Mouse (Mus musculus): ENCODE measurements around the gene Gm20388. TPM values are rescaled to one million over a fixed set of nuclear protein-coding genes. Genes with fewer than 3 reads are reported as not detected.

Gene Gm20388
- total RNA-seq, 1 experiment, result 27.0 TPM

DNA sequence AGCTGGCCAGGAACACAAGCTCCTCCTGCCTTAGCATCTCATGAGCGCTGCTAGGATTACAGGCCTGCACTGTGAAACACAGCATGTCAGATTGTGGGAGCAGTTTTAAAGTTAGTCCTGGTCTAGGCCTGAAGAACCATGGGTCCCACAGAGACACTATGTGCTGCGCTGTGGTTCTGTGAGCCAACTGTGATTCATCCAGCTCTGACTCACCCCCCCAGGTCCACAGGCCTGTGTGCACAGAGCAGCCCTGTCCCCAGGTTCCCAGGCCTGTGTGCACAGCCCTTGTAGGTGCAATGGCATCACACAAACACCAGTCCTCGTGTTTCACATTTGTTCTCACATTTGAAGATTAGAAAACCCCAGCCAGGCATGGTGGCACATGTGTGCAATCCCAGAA, 4420.5 kb downstream of the Gm20388 start:
- TF ChIP-seq ZNF384 (IDR thresholded peaks at IDR 0.05; ENCODE audit: low read depth, low read length) (no peak), ZC3H11A (IDR thresholded peaks at IDR 0.05; ENCODE audit: borderline replicate concordance, low read depth, low read length) (no peak), HCFC1 (IDR thresholded peaks at IDR 0.05; ENCODE audit: borderline replicate concordance, insufficient read depth, low read length) (no peak), MAFK (IDR thresholded peaks at IDR 0.05; ENCODE audit: insufficient read depth, low read depth, low read length) (no peak)
- Histone ChIP-seq H3K9ac (ENCODE audit: insufficient read depth, low read depth, low read length, poor library complexity, severe bottlenecking) (no peak overlapping the region), H3K4me3 (ENCODE audit: insufficient read depth in 1 of 2, low read depth in 1 of 2, low read length in 2 of 2, poor library complexity in 1 of 2, severe bottlenecking in 1 of 2) (no peak overlapping the region), H3K9me3 (ENCODE audit: control insufficient read depth, insufficient read depth, low read depth, low read length) (no peaks in the 10 kb centered on the region), H3K36me3 (ENCODE audit: control insufficient read depth, insufficient read depth, low read length, poor library complexity, severe bottlenecking) (peaks cover 25% of the 10 kb centered on the region; the same call in 1 of the 2 replicates), H3K27ac (ENCODE audit: insufficient read depth, low read depth, low read length, poor library complexity, severe bottlenecking) (no peak overlapping the region), H3K4me1 (ENCODE audit: control insufficient read depth in 2 of 2, insufficient read depth in 2 of 2, low read length in 2 of 2, poor library complexity in 1 of 2) (0 out of 4 replicates have a peak, but pooled peaks cover 0 to 2% of the 10 kb centered on the region in 2 experiments)
- no peak for DNase-seq (ENCODE audit: low read depth, low spot score)
- in situ Hi-C loops (cut with MboI; ENCODE audit: low sequenced_read_pairs in 2 of 2, unreplicated experiment in 2 of 2), result no loop called here

- peaks cover 25% of the 10 kb centered on the region; the same call in 1 of the 2 replicates for H3K36me3 ChIP-seq (ENCODE audit: control insufficient read depth, insufficient read depth, low read length, poor library complexity, severe bottlenecking)
- TF ChIP-seq MAFK (IDR thresholded peaks at IDR 0.05; ENCODE audit: insufficient read depth, low read depth, low read length) (no peak), ZNF384 (IDR thresholded peaks at IDR 0.05; ENCODE audit: low read depth, low read length) (no peak), HCFC1 (IDR thresholded peaks at IDR 0.05; ENCODE audit: borderline replicate concordance, insufficient read depth, low read length) (no peak), CHD2 (IDR thresholded peaks at IDR 0.05; ENCODE audit: low read depth, low read length) (no peak), ZC3H11A (IDR thresholded peaks at IDR 0.05; ENCODE audit: borderline replicate concordance, low read depth, low read length) (no peak)
- in situ Hi-C loops (cut with MboI; ENCODE audit: low sequenced_read_pairs in 2 of 2, unreplicated experiment in 2 of 2), result no loop called here
- no peak overlapping the region for H3K27ac ChIP-seq (ENCODE audit: insufficient read depth, low read depth, low read length, poor library complexity, severe bottlenecking)
- DNase-seq (ENCODE audit: low read depth, low spot score), result no peak
- no peak overlapping the region for H3K9ac ChIP-seq (ENCODE audit: insufficient read depth, low read depth, low read length, poor library complexity, severe bottlenecking)
- H3K9me3 ChIP-seq (ENCODE audit: control insufficient read depth, insufficient read depth, low read depth, low read length), result no peaks in the 10 kb centered on the region
- no peak overlapping the region for H3K4me3 ChIP-seq (ENCODE audit: insufficient read depth in 1 of 2, low read depth in 1 of 2, low read length in 2 of 2, poor library complexity in 1 of 2, severe bottlenecking in 1 of 2)
- 0 out of 4 replicates have a peak, but pooled peaks cover 0 to 2% of the 10 kb centered on the region in 2 experiments for H3K4me1 ChIP-seq (ENCODE audit: control insufficient read depth in 2 of 2, insufficient read depth in 2 of 2, low read length in 2 of 2, poor library complexity in 1 of 2)
Observed at GRCm38 (mm10) chr8:124331706-124332105, 4421.1 kb downstream of the Gm20388 start.

DNA sequence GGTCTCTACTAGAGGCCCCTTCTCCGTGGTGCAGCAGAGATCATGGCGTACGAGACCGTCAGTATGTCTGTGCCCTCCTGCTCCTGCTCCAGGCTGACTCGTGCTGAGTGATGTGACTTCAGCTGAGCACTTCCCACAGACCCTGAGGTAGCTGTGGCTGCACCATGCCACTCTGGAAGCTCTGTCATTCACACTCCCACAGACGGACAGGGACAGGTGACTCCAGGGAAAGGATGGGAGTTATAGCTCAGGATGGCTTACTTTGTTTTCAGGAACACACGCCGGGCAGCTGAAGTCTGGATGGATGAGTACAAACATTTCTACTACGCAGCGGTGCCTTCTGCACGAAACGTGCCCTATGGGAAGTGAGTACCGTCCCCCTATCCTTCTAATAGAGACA, 4425.7 kb downstream of the Gm20388 start:
- Histone ChIP-seq H3K4me1 (ENCODE audit: control insufficient read depth in 2 of 2, insufficient read depth in 2 of 2, low read length in 2 of 2, poor library complexity in 1 of 2) (no peaks in the 10 kb centered on the region), H3K4me3 (ENCODE audit: insufficient read depth in 1 of 2, low read depth in 1 of 2, low read length in 2 of 2, poor library complexity in 1 of 2, severe bottlenecking in 1 of 2) (no peak overlapping the region), H3K9me3 (ENCODE audit: control insufficient read depth, insufficient read depth, low read depth, low read length) (no peaks in the 10 kb centered on the region), H3K36me3 (ENCODE audit: control insufficient read depth, insufficient read depth, low read length, poor library complexity, severe bottlenecking) (peaks cover 38% of the 10 kb centered on the region; the same call in 1 of the 2 replicates), H3K9ac (ENCODE audit: insufficient read depth, low read depth, low read length, poor library complexity, severe bottlenecking) (no peak overlapping the region), H3K27ac (ENCODE audit: insufficient read depth, low read depth, low read length, poor library complexity, severe bottlenecking) (no peak overlapping the region; the same call in 1 of the 2 replicates)
- TF ChIP-seq ZNF384 (IDR thresholded peaks at IDR 0.05; ENCODE audit: low read depth, low read length) (no peak), CHD2 (IDR thresholded peaks at IDR 0.05; ENCODE audit: low read depth, low read length) (no peak), ZC3H11A (IDR thresholded peaks at IDR 0.05; ENCODE audit: borderline replicate concordance, low read depth, low read length) (no peak), HCFC1 (IDR thresholded peaks at IDR 0.05; ENCODE audit: borderline replicate concordance, insufficient read depth, low read length) (no peak), MAFK (IDR thresholded peaks at IDR 0.05; ENCODE audit: insufficient read depth, low read depth, low read length) (no peak)
- in situ Hi-C loops (cut with MboI; ENCODE audit: low sequenced_read_pairs in 2 of 2, unreplicated experiment in 2 of 2), result no loop called here
- no peak for DNase-seq (ENCODE audit: low read depth, low spot score)

- in situ Hi-C loops (cut with MboI; ENCODE audit: low sequenced_read_pairs in 2 of 2, unreplicated experiment in 2 of 2), result no loop called here
- Histone ChIP-seq H3K9me3 (ENCODE audit: control insufficient read depth, insufficient read depth, low read depth, low read length) (no peaks in the 10 kb centered on the region), H3K36me3 (ENCODE audit: control insufficient read depth, insufficient read depth, low read length, poor library complexity, severe bottlenecking) (peaks cover 46% of the 10 kb centered on the region), H3K4me1 (ENCODE audit: control insufficient read depth in 2 of 2, insufficient read depth in 2 of 2, low read length in 2 of 2, poor library complexity in 1 of 2) (0 out of 4 replicates have a peak, but pooled peaks cover 0 to 1% of the 10 kb centered on the region in 2 experiments), H3K27ac (ENCODE audit: insufficient read depth, low read depth, low read length, poor library complexity, severe bottlenecking) (no peak overlapping the region), H3K4me3 (ENCODE audit: insufficient read depth in 1 of 2, low read depth in 1 of 2, low read length in 2 of 2, poor library complexity in 1 of 2, severe bottlenecking in 1 of 2) (no peak overlapping the region), H3K9ac (ENCODE audit: insufficient read depth, low read depth, low read length, poor library complexity, severe bottlenecking) (no peak overlapping the region)
- no peak for DNase-seq (ENCODE audit: low read depth, low spot score)
- TF ChIP-seq ZNF384 (IDR thresholded peaks at IDR 0.05; ENCODE audit: low read depth, low read length), result no peak
- no peak for TF ChIP-seq HCFC1 (IDR thresholded peaks at IDR 0.05; ENCODE audit: borderline replicate concordance, insufficient read depth, low read length)
- no peak for TF ChIP-seq CHD2 (IDR thresholded peaks at IDR 0.05; ENCODE audit: low read depth, low read length)
- no peak for TF ChIP-seq ZC3H11A (IDR thresholded peaks at IDR 0.05; ENCODE audit: borderline replicate concordance, low read depth, low read length)
- no peak for TF ChIP-seq MAFK (IDR thresholded peaks at IDR 0.05; ENCODE audit: insufficient read depth, low read depth, low read length)
Observed at GRCm38 (mm10) chr8:124339742-124340141, 4429.1 kb downstream of the Gm20388 start.
